Mouse (Mus musculus) urinary bladder, postnatal 36 days (tissue): ENCODE measurements around the gene S100a6.

Source experiments
- DNase-seq, 2 experiments: peaks; one replicate each; pipeline ENCODE4 v3.0.0; 2022; ENCODE audit warnings: low spot score in 2 of 2, mixed read lengths in 1 of 2

The S100a6 gene

DNA sequence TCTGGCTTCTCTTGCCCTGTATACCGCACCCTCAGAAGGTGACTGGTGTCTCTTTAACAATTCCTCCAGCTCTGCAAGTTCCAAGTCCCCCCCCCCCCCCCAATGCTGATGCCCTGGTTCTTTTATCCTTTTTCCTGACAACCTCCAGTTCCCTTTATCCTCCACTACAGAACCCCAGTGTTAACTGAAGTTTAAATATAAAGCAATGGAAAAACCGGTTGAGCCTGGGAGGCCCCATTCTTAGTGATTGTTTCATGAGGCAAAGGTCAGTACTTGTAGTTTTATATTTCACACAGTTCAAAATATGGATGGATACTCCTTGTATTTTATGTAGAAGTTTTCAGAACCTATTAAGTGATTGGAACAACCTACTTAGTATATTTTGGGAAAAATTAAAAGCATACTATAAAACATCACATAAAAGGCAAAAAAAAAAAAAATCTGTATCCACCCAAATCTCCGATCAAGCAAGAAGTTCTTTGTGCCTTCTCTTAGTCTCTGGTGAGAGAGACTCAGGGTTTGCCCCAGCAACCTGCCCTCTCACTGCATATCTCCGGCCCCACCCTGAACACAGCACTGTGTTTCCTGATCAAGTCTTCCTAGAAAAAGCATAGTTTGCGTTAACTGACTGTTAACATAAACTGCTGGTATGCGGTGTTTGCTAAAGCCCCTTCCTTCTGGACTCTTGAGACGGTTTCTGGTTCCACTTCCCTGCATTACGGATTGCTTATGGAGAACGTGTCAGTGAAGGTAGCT, 13.8 kb downstream of the S100a6 start:
- DNase-seq = no peak

DNA sequence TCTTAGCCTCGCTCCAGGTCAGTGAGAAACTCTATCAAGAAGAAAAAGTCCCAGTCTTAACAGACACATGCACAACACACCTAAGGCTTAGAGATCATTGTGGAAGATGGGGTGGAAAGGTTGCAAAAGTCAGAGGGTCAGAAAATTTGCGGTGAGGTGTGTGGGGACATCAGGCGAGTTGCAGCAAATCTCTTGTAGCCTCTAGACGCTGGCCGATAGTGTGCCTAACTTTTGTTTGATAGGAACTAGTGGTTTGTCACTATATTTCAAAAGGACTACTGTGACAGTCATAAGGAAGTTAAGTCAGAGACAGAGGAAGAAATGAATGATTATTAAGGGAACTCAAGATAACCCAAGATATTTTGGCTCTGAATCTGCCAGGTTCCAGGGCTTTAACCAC, 14.7 kb downstream of the S100a6 start:
- DNase-seq = no peak

DNA sequence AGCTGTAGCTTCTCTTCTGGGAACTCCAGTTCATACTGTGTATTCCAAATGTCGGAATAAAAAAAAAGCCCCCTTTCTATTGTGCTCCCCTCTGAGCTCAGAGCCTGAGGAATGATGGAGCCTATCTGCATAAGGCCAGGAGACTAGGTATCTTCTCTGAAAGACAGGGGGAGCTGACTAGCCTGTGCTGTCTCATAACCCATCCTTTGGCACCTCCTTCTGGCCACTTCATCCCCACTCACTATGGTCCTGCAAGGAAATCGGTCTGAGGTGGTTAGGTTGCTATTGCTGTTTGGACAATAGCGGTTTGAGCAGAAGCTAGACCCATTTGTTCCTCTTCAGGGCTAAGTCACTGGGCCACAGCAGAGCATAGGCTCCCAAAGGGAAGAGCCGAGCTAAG, 15.1 kb downstream of the S100a6 start:
- DNase-seq = no peak

DNA sequence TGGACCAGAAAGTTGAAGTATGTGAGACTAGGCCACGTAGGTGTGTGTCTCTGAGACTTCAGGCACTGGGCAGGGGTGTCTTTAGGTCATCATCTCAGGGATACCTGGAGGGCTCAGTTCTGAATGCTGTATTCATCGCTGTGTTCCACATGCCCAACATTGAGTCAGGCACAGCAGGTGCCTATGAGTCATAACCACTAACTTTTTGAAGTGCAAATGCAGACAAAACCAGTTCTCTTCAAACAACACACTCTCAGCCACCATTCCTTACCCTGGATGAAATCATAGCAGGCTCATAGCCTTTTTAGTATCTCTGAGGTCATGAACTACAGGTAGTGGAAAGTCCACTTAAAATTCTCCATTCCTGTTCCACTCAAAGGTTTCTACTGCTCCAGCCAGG, 16.6 kb downstream of the S100a6 start:
- DNase-seq = no peak

DNA sequence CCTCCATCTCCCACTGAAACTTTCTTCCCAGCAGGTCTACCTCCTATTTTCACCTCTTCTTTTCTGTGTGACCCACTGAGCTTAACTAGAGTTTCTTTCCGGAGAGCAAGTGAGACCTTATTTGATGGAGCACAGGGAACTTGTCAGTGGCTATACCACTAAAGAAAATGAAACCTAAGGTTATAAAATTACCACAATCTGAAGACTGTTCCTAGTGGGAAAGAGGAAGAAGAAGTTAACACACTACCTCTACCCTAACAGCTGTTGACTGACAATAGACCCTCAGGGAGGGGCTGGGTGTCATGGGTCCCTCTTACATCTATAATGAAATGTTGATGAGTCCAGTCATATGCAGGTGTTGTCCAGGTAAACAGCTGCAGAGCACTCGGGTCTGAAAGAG, 19.3 kb downstream of the S100a6 start:
- no peak for DNase-seq

DNA sequence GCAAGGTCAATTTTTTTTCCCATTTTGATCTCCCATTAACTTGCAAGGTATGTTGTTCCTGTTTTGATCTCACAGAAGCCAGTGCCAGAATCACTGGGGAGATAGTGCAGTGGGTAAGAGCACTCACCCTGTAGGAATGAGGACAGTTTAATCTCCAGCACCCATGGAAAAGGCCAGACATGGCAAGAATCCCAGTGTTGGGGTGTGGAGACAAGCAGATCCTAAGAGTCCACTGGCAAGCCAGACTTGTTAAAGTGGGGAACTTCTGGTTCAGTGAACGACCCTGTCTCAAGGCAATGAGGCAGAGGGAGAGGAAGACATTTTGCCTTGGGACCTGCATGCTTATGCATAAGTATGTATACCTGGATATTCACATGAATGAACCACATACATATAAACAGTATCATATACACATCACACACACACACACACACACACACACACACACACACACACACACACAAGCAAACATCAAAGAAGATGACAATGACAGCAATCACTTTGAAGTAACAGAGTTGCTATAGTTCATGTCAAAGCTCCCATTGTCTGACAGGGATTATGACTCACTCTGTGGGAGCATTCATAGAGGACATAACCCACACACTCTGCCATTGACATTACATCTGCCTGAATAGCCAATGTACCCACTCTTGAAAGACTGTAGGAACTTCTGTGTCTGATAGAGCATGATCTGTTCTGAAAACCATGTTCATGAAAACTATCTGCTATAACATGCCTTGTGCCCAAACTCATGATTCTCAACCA, 26.0 kb downstream of the S100a6 start:
- DNase-seq = no peak

DNA sequence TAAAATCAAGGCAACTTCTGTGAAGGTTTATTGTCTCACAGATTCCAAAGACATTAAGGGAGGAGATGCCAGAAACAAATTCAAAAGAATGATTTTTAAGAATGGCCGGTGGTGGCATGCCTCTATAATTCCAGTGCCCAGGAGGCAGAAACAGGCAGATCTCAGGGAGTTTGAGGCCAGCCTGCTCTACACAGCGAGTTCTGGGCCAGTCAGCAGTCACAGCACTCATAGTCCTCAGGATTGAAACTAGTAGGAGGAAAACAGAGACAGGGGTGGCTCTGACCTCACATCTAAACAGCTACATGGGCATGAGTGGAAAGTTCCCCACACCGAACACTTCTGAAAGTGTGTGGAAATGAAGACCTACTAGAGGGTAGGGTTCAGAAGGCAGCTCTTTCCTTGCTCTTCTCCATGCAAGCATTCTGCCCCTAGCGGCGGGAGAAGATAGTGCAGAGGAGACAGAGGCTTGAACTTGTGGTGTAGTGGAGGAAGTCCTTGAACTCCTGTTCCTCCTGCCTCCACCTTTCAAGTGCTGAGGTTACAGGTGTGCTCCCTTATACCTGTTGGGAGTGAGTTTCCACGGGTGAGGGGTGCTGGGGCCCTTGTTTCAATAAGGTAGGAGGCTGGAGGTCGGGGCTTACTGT, 27.0 kb downstream of the S100a6 start:
- DNase-seq = no peak

DNA sequence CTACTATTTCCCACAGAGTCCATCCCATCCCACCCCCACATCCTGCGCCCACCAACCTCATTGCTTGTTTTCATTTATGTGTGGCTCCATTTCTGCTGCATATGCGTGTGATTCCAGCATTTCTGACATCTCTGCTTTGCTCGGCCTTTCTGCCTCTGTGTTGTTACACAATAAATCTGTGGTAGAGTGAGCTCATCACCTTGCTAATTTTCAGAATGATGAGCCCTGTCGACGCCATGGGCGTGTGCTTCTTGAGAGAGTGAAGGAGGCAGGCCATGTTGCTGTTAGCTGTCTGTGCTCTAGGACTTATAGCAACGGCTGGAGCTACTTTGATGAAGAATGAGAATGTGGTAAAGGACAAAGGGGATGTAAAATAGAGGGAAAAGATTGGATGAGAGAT, 28.3 kb downstream of the S100a6 start:
- DNase-seq = no peak

DNA sequence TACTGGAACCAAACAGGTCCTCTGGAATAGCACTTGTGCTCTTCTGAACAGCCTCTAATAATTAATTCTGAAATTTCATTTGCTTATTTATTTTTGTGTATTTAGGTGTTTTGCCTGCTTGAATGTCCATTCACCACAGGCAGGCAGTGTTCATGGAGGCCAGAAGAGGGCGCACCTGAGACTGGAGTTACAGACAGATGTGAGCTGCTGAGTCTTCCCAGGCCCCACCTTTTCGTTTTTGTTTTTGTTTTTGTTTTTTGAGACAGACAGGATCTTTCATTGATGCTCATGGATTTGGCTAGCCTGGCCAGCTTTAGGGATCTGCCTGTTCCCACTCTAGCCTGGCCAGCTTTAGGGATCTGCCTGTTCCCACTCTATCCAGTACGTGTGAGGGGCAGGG, 31.5 kb downstream of the S100a6 start:
- DNase-seq = peak in 1 of 2 experiments; percentile 39

DNA sequence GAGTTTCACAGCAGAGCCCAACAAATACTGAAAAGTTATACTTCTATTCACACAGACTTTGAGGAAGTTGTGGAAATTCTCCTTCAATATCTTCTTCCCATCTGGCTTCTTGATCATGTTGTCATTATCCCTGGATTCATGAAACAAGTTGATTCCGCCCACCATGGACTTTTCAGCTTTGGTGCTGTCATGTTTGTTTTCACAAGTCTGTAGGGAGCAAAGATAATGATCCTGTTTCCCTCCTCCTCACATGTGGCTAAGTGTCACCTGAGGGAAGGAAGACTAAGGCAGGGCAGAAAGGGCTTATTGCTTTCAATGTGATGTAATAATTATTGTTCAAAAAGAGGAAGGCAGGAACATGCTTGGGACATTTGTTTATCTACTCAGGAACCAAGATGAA, 34.6 kb downstream of the S100a6 start:
- no peak for DNase-seq

DNA sequence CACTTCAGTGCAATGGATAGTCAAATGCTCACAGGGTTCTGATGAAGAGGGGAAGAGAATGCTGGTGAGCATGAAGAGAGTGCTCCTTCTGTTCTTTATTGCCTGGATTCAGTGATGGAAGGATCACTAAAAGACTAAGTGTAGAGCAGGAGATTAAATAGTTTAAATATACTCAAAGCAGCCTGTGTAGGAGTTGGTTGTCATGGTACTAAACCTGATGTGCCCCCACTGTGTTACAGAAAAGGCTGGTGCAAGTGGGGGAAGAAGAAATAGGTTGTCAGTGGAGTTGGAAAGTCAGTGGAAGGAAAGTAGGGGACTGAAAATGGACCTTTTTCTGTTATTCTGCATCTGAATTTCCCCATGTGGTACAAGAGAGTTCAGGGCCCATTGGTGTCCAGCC, 36.3 kb downstream of the S100a6 start:
- no peak for DNase-seq

DNA sequence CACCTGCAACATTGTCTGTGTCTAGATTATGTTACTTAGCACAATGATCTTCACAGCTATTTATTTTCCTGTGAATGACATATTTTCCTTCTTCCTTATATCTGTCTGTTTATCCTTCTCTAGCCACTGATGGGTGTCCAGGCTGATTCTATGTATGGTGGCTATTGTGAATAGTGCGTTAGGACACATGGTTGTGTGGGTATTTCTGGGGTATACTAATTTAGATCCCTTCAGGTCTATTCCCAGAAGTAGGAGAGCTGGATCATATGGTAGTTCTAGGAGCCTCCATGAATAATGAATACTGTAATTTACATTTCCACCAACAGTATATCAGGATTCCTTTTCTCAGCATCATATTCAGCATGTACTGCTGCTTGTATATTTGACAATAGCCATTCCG, 37.1 kb downstream of the S100a6 start:
- DNase-seq = no peak

DNA sequence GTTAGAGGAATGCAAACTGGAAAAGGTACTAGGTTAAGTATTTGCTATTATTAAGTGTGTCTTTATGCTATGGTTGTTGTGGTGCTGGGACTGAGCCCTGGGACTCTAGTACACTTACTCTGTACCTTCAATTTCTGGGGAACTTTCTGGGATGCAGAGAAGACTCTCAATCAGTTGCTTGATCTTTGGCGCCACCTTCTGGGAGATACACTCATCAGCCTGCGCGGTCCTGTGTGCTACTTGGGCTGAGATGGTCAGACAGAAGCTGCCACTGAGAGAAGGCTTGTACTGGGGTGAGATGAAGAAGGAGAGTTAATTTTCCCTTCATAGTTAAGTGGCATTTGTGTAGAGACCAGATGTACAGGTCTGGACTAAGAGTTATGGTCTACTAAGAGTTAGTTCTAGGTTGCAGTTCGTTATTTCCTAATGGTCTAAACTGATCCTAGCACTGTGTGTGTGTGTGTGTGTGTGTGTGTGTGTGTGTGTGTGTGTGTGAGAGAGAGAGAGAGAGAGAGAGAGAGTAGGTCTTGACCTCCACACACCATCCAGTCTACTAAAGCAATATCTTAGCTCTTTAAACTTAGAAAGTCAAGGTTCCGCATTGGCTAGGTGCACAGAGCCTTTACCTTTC, 40.3 kb downstream of the S100a6 start:
- DNase-seq = peak; percentile 71 to 72

DNA sequence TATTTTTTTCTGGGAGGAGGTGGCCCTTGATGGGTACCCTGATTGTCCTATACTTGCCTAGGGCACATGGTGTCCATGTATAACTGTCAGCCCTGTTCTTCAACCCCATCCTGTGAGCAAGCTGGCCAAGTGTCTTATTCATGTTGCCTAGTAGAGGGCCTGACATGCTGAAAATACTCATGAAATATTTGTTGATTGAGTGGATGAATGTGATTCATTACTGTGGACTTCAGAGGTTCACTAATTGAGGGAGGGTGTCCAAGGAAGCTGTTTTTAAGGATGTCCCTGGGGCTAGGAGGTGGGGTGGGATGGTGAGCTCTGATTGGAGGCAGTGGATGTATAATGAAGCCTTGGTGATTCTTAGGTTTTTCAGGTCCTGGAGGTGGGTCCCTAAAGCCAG, 41.0 kb downstream of the S100a6 start, which contains the start of gene S100a7a:
Gene S100a7a, plus strand, starts transcription at position 301 of the 400 bp plus-strand sequence.
- DNase-seq = no peak

DNA sequence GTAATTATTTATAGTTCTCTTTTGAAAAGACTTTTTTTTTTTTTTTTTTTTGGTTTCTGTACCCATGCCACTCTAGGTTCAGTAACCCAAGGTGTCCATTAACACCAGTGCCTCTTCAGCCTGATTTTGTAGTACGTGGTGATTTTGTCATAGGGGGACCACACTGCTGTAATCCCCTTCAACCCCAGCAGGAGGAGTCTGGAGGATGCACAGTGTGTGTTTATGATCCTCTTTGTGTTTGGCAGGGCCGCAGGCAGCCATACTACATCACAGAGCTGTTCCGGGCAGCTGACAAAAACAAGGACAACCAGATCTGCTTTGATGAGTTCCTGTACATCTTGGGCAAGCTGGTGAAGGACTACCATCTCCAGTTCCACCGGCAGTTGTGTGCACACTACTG, 44.7 kb downstream of the S100a6 start:
- no peak for DNase-seq

DNA sequence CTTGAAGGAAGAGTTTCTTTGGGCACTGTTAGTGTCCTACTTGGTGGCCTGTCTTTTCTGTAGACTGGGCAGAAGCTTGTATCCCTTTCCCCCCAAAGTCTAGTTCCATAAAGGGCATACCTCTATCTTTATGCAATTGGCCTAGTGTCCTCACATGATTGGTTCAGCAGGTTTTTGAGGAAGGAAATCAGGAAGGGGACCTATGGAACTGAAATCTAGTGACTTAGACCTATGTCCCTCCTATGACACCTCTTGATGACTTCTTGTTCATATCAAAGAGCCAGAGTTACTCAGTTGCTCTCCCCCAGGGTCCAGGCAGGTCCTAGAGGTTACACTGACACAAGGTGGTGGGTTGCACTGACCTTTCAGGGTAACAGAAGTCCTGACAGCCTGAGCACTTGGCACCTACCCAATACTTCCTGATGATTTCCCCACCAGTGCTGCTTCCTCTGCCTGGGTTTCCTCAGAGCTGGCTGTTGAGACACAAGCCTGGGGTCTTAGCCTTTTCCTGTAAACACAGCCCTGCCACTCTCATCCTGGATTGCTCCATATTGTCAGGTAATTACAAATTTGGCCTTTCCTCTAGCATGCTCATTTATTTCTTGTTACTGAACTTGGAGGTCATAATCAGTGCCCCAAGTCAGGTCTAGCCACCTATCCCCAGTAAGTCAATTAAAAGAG, 46.8 kb downstream of the S100a6 start:
- DNase-seq = no peak

DNA sequence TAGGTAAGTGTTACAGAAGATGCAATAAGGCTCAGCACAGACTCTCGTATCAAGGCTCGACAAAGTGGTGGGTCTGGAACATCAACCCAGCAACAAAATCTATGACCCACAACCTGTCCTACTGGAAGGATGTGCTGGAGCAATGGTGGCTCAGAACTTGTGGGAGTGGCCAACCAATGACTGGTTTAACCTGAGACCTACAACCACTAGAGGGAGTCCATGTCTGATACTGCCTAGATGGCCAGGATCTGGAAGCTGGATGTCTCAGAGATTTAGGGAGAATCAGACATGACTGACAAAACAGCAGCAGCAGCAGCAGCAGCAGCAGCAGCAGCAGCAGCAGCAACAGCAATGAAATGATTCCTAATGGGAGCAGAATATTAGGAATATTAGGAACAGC, 51.5 kb downstream of the S100a6 start:
- no peak for DNase-seq

DNA sequence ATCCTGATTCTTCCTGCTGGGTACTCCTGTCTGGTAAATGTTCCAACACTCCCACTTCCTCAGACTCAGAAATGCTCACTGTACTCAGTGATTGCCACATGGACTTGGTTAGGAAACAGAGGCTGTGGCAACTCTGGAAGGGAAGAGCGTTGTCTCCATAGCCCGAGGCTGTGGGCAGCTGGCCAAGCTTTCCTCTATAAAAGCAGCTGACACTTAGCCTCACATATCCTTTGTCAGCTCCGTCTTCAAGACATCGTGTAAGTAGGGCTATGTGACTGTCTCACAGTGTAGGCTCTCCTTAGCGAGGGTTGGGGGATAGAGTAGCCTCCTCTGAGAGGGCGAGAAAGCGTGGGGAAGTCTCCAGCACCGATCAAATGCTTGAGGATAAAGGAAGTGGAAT, 56.2 kb downstream of the S100a6 start, which contains the start of gene S100a8:
Gene S100a8, plus strand, starts transcription at position 133 of the 400 bp plus-strand sequence.
- DNase-seq = peak in 1 of 2 experiments; percentile 55
